Mouse (Mus musculus) midbrain, embryonic 15.5 days (tissue): Measurements from ENCODE around the gene Mical2. TPM values are rescaled to one million over a fixed set of nuclear protein-coding genes. Genes with fewer than 3 reads are reported as not detected.

Experiments
- ATAC-seq: fragments of 200-750 bp; cut with Nextera tagmentation; replicated peaks from 2 replicates; pipeline ENCODE4 v1.8.0; 2017; ENCODE audit warnings: moderate TSS enrichment
- H3K27ac ChIP-seq: fragments of 300-500 bp; sonication (generic); 2 replicates; pipeline ENCODE4 v1.5.1; 2015; ENCODE audit warnings: mild to moderate bottlenecking, inconsistent platforms
- H3K27me3 ChIP-seq: fragments of 300-500 bp; sonication (generic); replicated peaks from 2 replicates; pipeline ENCODE4 v1.6.1; 2015; ENCODE audit warnings: inconsistent platforms
- H3K36me3 ChIP-seq: fragments of 300-500 bp; sonication (generic); replicated peaks from 2 replicates; pipeline ENCODE4 v1.6.1; 2015; ENCODE audit warnings: inconsistent platforms
- H3K4me1 ChIP-seq: fragments of 300-500 bp; sonication (generic); 2 replicates; pipeline ENCODE4 v1.6.1; 2015; ENCODE audit warnings: inconsistent platforms
- H3K4me2 ChIP-seq: fragments of 300-500 bp; sonication (generic); 2 replicates; pipeline ENCODE4 v1.6.1; 2015; ENCODE audit warnings: inconsistent platforms, mild to moderate bottlenecking, moderate library complexity
- H3K4me3 ChIP-seq: fragments of 300-500 bp; sonication (generic); 2 replicates; pipeline ENCODE4 v1.5.1; 2015; ENCODE audit warnings: mild to moderate bottlenecking, inconsistent platforms
- H3K9ac ChIP-seq: fragments of 300-500 bp; sonication (generic); 2 replicates; pipeline ENCODE4 v1.6.1; 2015; ENCODE audit warnings: mild to moderate bottlenecking, inconsistent platforms
- H3K9me3 ChIP-seq: fragments of 300-500 bp; sonication (generic); 2 replicates; pipeline ENCODE4 v1.6.1; 2016; ENCODE audit warnings: inconsistent platforms
- WGBS: fragments of 180-500 bp; shearing (Covaris S2); methylation state at CpG from one replicate; pipeline ENCODE4 v1.1.7; 2015; ENCODE audit warnings: mixed read lengths; 5-methylcytosine and 5-hydroxymethylcytosine counted together
- polyA plus RNA-seq: library from polyadenylated mRNA; unstranded; fragments of >200 nt; fragmentation: Nextera tagmentation; extraction: Ambion mirVana; gene quantifications from 2 replicates; pipeline ENCODE4 v1.2.1, GENCODE M21; 2015

Gene Mical2
- polyA plus RNA-seq, 1 experiment from 2014 or later, result 2.8 TPM

DNA sequence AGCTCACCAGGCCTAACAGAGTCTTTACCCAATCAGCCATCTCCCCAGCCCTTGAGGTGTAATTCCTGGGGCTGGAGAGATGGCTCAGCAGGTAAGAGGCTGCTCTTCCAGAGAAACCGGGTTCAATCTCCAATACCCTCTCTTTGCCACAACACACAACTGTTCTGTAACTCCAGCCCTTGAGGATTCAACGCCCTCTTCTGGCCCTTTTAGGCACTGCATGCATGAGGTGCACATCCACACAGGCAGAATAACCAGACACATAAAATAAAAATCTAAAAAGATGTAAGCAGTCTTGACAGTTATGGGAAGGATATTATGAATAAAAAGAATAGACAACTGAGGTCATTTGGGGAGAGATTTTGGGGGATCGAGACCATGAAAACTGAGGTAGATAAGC is 9.8 kb upstream of the Mical2 start:
- no peak overlapping the region for H3K4me3 ChIP-seq
- no peak overlapping the region for H3K9ac ChIP-seq
- no peak for ATAC-seq
- H3K36me3 ChIP-seq, result no peaks in the 10 kb centered on the region
- H3K4me1 ChIP-seq, result peaks cover 16% of the 10 kb centered on the region
- WGBS, result 91% methylated on average over 3 of the region's 3 CpGs
- no peak overlapping the region for H3K27ac ChIP-seq
- no peak overlapping the region for H3K4me2 ChIP-seq
- H3K9me3 ChIP-seq, result no peaks in the 10 kb centered on the region
- H3K27me3 ChIP-seq, result no peaks in the 10 kb centered on the region

DNA sequence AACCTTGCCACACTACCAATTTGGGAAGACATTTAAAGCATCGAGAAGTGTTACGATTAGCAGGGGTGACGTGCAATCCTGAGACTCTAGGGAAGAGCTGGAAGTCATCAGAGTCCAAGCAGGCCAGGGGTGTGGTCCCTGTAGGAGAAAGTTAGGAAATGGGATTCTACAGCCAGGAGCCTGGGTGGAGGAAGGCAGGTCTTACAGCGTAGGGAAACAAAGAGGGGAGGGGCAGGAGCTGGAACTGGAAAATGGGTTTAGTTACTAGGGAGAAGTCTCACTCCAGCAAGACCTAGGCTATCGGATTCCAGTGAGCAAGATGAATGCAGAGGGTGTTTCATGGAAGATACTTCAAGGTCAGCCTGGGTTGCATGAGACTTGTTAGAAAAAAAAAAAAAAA is 8.9 kb upstream of the Mical2 start:
- no peaks in the 10 kb centered on the region for H3K27me3 ChIP-seq
- no peak overlapping the region for H3K9ac ChIP-seq
- no peak overlapping the region for H3K27ac ChIP-seq
- no peaks in the 10 kb centered on the region for H3K36me3 ChIP-seq
- no peaks in the 10 kb centered on the region for H3K9me3 ChIP-seq
- no peak for ATAC-seq
- H3K4me1 ChIP-seq, result peaks cover 16% of the 10 kb centered on the region
- H3K4me2 ChIP-seq, result no peak overlapping the region
- 60% methylated on average over 5 of the region's 5 CpGs for WGBS
- no peak overlapping the region for H3K4me3 ChIP-seq

DNA sequence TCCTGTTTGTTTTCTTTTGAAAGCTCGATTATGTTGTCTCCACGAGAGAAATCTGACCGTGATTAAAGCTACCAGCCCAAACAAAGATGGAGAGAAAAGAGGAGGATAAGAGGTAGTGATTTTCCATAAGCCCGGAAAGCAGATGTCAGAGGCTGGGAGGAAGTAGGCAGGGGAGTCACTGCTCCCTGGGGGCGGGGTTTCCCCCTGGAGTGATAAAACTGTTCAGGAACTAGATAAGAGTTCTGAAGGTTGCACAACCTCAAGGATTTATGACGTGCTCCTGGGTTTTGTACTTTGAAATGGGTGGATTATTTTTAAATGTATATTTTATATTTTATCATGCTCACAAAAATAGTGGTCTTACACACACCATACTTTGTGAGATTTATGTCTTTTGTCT is 8.4 kb upstream of the Mical2 start:
- no peak for ATAC-seq
- Histone ChIP-seq H3K27ac (no peak overlapping the region), H3K4me2 (no peak overlapping the region), H3K4me1 (peaks cover 16% of the 10 kb centered on the region), H3K36me3 (no peaks in the 10 kb centered on the region), H3K9ac (no peak overlapping the region), H3K27me3 (no peaks in the 10 kb centered on the region), H3K9me3 (no peaks in the 10 kb centered on the region), H3K4me3 (no peak overlapping the region)
- WGBS, result 48% methylated on average over 6 of the region's 6 CpGs

- Histone ChIP-seq H3K9me3 (no peaks in the 10 kb centered on the region), H3K27me3 (peaks cover 30% of the 10 kb centered on the region), H3K9ac (no peak overlapping the region), H3K36me3 (no peaks in the 10 kb centered on the region), H3K4me2 (no peak overlapping the region), H3K27ac (no peak overlapping the region), H3K4me1 (peaks cover 18% of the 10 kb centered on the region), H3K4me3 (no peak overlapping the region)
- ATAC-seq, result no peak
- WGBS, result 66% methylated on average over 7 of the region's 7 CpGs
Observed at GRCm38 (mm10) chr7:112222733-112223524, 2.7 kb upstream of the Mical2 start.

GRCm38 (mm10) chr7:112224854-112225253 is 802 bp upstream of the Mical2 start:
- Histone ChIP-seq H3K36me3 (no peaks in the 10 kb centered on the region), H3K27me3 (peaks cover 31% of the 10 kb centered on the region), H3K4me2 (no peak overlapping the region), H3K4me3 (no peak overlapping the region), H3K9me3 (no peaks in the 10 kb centered on the region), H3K9ac (no peak overlapping the region), H3K4me1 (peaks cover 22% of the 10 kb centered on the region), H3K27ac (no peak overlapping the region)
- ATAC-seq, result no peak
- 66% methylated on average over 12 of the region's 12 CpGs for WGBS

- 5% methylated on average over 24 of the region's 24 CpGs for WGBS
- Histone ChIP-seq H3K27ac (no peak overlapping the region), H3K9ac (peak overlapping the region; percentile 65), H3K36me3 (no peaks in the 10 kb centered on the region), H3K27me3 (peaks cover 31% of the 10 kb centered on the region), H3K4me1 (peaks cover 22% of the 10 kb centered on the region), H3K4me3 (peak overlapping the region; percentile 66), H3K9me3 (no peaks in the 10 kb centered on the region), H3K4me2 (peak overlapping the region; percentile 99)
- ATAC-seq, result peak; percentile 19; the same call in 1 of the 2 replicates
Observed at GRCm38 (mm10) chr7:112226446-112227265, 1.0 kb downstream of the Mical2 start.

DNA sequence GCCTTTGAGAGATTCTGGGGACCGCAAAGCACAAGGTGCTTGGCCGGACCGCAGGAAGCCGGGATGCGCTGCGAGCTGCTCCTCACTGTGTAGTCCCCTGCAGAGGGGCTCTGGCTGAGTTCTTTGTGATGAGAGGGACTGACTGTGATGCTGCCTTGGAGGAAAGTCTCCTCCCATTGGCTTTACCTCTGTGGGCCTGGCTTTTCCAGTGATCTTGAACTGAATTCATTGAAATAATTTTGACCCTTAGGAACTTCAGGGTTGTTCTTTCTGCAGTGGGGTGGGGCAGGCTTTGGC is 1.6 kb downstream of the Mical2 start:
- Histone ChIP-seq H3K9ac (no peak overlapping the region), H3K36me3 (no peaks in the 10 kb centered on the region), H3K27me3 (peaks cover 31% of the 10 kb centered on the region), H3K4me3 (peak overlapping the region; percentile 66; the same call in 1 of the 2 replicates), H3K4me2 (peak overlapping the region; percentile 99), H3K27ac (no peak overlapping the region), H3K9me3 (no peaks in the 10 kb centered on the region), H3K4me1 (peaks cover 22% of the 10 kb centered on the region)
- no peak for ATAC-seq
- 26% methylated on average over 6 of the region's 6 CpGs for WGBS

DNA sequence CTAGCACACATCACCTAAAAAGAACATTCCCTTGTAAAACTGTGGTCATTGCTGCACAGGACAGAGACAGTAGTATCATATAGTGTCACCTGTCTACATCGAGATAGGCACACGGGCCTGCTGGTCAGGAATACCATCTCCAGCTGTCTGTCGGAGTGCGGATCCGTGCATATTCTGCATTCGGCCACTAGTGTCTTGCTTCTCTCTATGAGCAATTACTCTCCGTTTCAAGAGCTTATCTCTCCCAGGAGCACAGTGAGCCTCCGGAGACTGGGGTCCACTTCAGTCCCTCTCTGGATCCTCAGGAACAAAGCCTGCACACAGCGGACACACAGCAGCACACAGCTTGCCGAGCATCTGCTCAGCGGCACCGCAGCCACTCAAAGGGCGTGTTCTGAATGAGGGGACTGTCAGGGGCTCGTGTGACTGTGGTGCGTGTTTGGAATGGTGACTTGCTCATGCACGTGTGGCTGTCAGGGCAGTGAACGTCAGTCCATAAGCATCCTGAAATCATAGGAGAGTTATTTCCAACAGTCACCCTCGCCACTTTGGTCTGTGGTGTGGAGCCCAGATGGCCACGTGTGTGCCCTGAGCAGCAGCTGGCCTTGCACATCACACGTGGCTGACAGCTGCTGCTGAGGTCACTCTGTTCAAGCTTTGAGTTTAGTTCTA is 3.3 kb downstream of the Mical2 start:
- H3K27me3 ChIP-seq, result peaks cover 28% of the 10 kb centered on the region
- no peak overlapping the region for H3K4me3 ChIP-seq
- H3K9me3 ChIP-seq, result no peaks in the 10 kb centered on the region
- ATAC-seq, result no peak
- H3K4me1 ChIP-seq, result peaks cover 33% of the 10 kb centered on the region
- peak overlapping the region; percentile 22; the same call in 1 of the 2 replicates for H3K4me2 ChIP-seq
- no peak overlapping the region for H3K27ac ChIP-seq
- H3K36me3 ChIP-seq, result no peaks in the 10 kb centered on the region
- WGBS, result 43% methylated on average over 20 of the region's 20 CpGs
- no peak overlapping the region for H3K9ac ChIP-seq

- no peak overlapping the region for H3K4me3 ChIP-seq
Observed at GRCm38 (mm10) chr7:112231731-112232130, 6.1 kb downstream of the Mical2 start.

DNA sequence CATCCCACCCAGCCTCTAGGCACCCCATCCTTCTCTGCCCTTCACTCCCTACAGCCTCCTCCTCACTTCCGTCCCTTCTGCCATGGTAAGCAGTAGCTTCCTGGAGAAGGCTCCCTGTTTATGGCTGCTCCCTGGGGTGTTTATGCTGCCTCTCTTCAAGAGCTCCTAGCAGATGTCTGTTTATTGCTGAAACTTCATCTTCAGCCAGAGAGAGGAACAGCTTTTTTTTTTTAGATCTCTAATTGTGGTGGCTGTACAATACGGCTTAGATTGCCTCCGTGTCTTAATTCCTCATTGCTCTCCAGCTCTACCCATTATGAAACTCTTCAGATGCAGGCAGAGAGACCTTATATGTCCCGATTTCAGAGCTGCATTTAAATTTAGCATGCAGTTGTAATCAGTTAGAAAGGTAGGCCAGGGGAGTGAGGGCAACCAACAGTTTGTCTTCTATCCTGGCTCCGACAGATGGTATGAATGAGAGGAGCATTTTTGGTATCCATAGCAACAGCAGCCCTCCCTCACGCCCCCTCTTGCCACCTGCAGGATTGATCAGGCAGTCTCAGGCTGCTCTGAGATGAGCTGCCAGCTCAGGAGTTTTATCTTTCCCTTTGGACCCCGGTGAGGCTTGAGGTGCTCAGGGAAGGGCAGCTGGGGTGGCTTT is 7.8 kb downstream of the Mical2 start:
- H3K27me3 ChIP-seq, result no peaks in the 10 kb centered on the region
- no peak overlapping the region for H3K4me2 ChIP-seq
- ATAC-seq, result peak; percentile 68
- no peak overlapping the region; the same call in 1 of the 2 replicates for H3K27ac ChIP-seq
- 21% methylated on average over 7 of the region's 7 CpGs for WGBS
- no peaks in the 10 kb centered on the region for H3K9me3 ChIP-seq
- peaks cover 16% of the 10 kb centered on the region for H3K4me1 ChIP-seq
- no peak overlapping the region for H3K9ac ChIP-seq
- H3K36me3 ChIP-seq, result no peaks in the 10 kb centered on the region
- no peak overlapping the region for H3K4me3 ChIP-seq

More at GRCm38 (mm10) chr7:112231731-112232130, 6.1 kb downstream of the Mical2 start:
- Histone ChIP-seq H3K9me3 (no peaks in the 10 kb centered on the region), H3K27ac (no peak overlapping the region), H3K4me2 (no peak overlapping the region), H3K9ac (no peak overlapping the region), H3K4me1 (peaks cover 20% of the 10 kb centered on the region), H3K36me3 (no peaks in the 10 kb centered on the region), H3K27me3 (peaks cover 13% of the 10 kb centered on the region)
- 87% methylated on average over 7 of the region's 7 CpGs for WGBS
- ATAC-seq, result no peak

DNA sequence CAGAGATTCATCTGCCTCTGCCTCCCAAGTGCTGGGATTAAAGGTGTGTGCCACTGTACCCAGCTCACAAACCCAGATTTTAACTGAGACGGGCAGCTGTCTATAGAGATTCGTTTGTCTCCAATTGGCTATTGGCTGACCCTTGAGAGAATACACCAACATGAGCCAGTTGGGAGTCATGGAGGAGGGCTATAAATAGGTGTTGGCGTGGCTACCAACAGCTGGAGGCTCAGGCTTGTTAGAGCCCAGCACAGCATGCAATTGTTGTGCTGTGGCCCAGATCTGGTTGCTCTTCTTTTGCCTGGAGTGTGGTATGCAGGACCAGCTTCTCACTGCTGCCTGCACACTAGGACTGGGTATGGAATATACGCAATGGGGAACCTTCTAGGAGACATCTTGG is 8.8 kb downstream of the Mical2 start:
- H3K27ac ChIP-seq, result no peak overlapping the region
- ATAC-seq, result no peak
- H3K9me3 ChIP-seq, result no peaks in the 10 kb centered on the region

GRCm38 (mm10) chr7:112235493-112235892 is 9.8 kb downstream of the Mical2 start:
- peaks cover 12% of the 10 kb centered on the region for H3K4me1 ChIP-seq
- H3K9ac ChIP-seq, result no peak overlapping the region
- no peaks in the 10 kb centered on the region for H3K36me3 ChIP-seq
- H3K4me3 ChIP-seq, result no peak overlapping the region
- H3K9me3 ChIP-seq, result no peaks in the 10 kb centered on the region
- WGBS, result 81% methylated on average over 4 of the region's 4 CpGs
- H3K4me2 ChIP-seq, result no peak overlapping the region
- no peaks in the 10 kb centered on the region for H3K27me3 ChIP-seq
- ATAC-seq, result no peak
- H3K27ac ChIP-seq, result no peak overlapping the region

More for the DNA sequence above, 8.8 kb downstream of the Mical2 start:
- H3K4me3 ChIP-seq, result no peak overlapping the region
- no peaks in the 10 kb centered on the region for H3K27me3 ChIP-seq
- H3K4me2 ChIP-seq, result no peak overlapping the region
- H3K9ac ChIP-seq, result no peak overlapping the region
- WGBS, result 72% methylated on average over 4 of the region's 4 CpGs
- H3K36me3 ChIP-seq, result no peaks in the 10 kb centered on the region
- peaks cover 12% of the 10 kb centered on the region for H3K4me1 ChIP-seq
